Mouse (Mus musculus) cortical plate, adult 2 months (tissue): Measurements from ENCODE around the gene Abcc1. TPM values are rescaled to one million over a fixed set of nuclear protein-coding genes. Genes with fewer than 3 reads are reported as not detected.

ENCODE experiments used
- H3K27ac ChIP-seq: fragments of 200-500 bp; 2 replicates; pipeline ENCODE4 v1.5.1; 2012; ENCODE audit warnings: low read length, control low read depth, inconsistent platforms; ENCODE audit not compliant: insufficient read depth
- H3K4me1 ChIP-seq: fragments of 200-500 bp; 2 replicates; pipeline ENCODE4 v1.6.1; 2011; ENCODE audit warnings: low read length; ENCODE audit not compliant: control insufficient read depth, insufficient read depth
- H3K4me3 ChIP-seq: fragments of 200-500 bp; 2 replicates; pipeline ENCODE4 v1.5.1; 2011; ENCODE audit warnings: mild to moderate bottlenecking, low read length, control low read depth; ENCODE audit not compliant: insufficient read depth
- CTCF ChIP-seq: fragments of 200-500 bp; IDR thresholded peaks from 2 replicates; pipeline ENCODE4 v1.5.1; 2011; ENCODE audit warnings: mild to moderate bottlenecking, control low read depth, low read length; ENCODE audit not compliant: insufficient read depth; ENCODE audit errors: extremely low read depth
- POLR2A ChIP-seq: fragments of 200-500 bp; IDR thresholded peaks from 2 replicates; pipeline ENCODE4 v1.6.1; 2011; ENCODE audit warnings: mild to moderate bottlenecking, low read length, control low read depth; ENCODE audit not compliant: insufficient read depth; ENCODE audit errors: extremely low read depth
- polyA plus RNA-seq: library from polyadenylated mRNA; depleted of rRNA; stranded (reverse); fragments of >200 nt; gene quantifications from 2 replicates; pipeline ENCODE4 v1.2.3, GENCODE M21; 2012

Abcc1 gene
- polyA plus RNA-seq, 1 experiment: 13.1 TPM

DNA sequence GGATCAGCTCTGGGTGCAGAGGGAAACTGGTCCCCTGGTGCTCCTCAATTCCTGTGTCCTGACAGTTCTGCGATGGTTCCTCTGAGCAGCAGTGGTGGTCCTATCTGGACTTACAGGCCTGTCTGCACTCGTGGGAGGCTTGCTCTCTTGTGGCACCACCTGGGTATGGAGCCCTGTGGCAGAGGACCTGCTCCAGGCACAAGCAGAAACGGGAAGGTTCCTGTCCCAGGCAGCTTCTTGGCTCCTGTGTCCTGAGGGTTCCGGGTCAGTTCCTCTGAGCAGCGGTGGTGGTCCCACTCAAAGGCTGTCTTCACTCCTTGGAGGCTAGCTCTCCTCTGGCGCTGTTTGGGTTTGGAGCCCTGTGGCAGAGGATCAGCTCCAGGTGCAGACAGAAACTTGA lies 68.0 kb downstream of the Abcc1 start:
- Histone ChIP-seq H3K4me1 (no peaks in the 10 kb centered on the region), H3K4me3 (no peak overlapping the region), H3K27ac (no peak overlapping the region)
- TF ChIP-seq CTCF: no peak
- TF ChIP-seq POLR2A: no peak

DNA sequence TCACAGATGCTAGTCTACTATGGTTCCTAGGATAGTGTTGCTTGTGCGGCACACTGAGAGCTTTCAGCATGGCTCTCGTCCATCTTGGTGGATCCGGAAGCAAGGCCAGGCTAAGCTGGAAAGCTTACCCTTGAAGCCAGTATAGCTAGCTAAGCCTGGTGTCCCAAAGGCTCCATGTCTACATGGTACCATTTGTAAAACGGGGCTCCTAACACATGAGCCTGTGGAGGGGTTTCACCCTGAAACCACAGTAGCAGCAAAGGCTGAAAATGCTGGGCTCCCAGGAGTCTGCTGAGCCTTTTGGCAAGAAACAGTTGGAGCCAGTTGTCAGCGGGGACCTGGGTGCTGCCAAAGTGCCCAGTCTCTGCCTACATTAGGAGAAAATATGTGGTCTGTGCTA lies 71.6 kb downstream of the Abcc1 start:
- TF ChIP-seq CTCF: no peak
- no peak for TF ChIP-seq POLR2A
- Histone ChIP-seq H3K27ac (no peak overlapping the region), H3K4me1 (no peaks in the 10 kb centered on the region), H3K4me3 (no peak overlapping the region)

DNA sequence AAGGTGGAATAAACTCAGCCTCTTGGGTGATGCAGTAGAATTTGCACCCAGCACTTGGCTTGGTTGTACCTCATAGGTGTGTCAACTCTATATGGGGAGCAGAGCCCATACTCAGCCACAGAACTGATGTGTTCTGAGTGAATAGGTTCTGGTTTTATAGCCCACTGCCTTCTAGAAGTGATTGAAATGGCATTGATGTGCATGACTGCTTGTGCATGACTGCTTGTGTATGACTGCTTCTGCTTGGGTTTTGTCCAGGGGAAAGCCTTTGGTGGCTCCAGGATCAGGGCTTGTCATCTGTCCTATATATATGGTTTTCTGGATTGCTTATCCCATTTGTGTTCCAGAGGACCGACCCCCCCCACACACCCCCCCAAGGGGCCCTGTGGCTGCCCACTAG lies 74.2 kb downstream of the Abcc1 start:
- no peak for TF ChIP-seq POLR2A
- no peak for TF ChIP-seq CTCF
- no peak overlapping the region for H3K4me3 ChIP-seq
- H3K4me1 ChIP-seq: no peaks in the 10 kb centered on the region

DNA sequence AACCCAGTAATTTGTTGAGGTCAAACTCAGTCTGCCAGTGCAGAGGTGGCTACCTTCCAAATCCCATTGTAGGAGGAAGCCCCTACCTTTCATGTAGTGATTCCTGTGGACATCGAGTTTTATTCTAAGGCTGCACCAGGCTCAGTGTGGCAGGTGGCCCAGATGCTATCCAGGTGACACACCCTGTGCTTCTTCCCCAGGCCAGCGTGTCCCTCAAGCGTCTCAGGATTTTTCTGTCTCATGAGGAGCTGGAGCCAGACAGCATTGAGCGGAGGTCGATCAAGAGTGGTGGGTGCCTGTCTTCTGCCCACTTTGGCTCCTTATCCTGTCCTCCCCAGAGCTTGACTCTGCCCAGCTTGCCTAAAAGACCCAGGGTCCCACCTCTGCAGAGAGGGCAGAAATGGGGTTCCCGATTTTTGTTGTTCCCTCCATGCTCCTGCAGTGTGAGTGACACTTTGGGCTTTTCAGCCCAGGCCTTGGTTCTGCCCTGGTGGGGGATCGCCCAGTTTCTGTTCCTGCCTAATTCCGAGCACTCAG lies 76.2 kb downstream of the Abcc1 start:
- no peak overlapping the region for H3K4me3 ChIP-seq
- no peak for TF ChIP-seq POLR2A
- TF ChIP-seq CTCF: no peak
- no peak overlapping the region for H3K27ac ChIP-seq
- H3K4me1 ChIP-seq: no peaks in the 10 kb centered on the region

More for the DNA sequence above, 74.2 kb downstream of the Abcc1 start:
- no peak overlapping the region for H3K27ac ChIP-seq

DNA sequence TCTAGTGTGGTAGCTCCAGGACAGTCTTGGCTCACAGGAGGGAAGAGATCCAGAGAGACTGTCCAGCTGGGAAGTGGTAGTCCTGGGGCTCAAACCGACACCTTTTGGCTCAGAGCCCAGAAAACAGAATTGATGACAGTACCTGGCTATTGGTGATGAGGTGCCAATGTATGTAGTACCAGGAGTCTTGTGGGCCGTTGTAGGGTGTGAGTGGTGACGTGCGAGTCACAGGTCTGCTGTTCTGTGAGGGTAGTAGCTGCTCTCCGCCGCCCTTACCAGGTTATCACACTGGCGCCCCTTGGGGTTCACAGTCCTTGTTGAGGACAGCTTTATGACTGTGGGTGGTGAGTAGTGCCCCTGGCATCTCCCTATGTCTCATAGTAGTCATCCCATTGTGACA lies 77.2 kb downstream of the Abcc1 start:
- no peak overlapping the region for H3K27ac ChIP-seq
- TF ChIP-seq CTCF (no peak), POLR2A (no peak)
- no peak overlapping the region for H3K4me3 ChIP-seq
- H3K4me1 ChIP-seq: no peaks in the 10 kb centered on the region

DNA sequence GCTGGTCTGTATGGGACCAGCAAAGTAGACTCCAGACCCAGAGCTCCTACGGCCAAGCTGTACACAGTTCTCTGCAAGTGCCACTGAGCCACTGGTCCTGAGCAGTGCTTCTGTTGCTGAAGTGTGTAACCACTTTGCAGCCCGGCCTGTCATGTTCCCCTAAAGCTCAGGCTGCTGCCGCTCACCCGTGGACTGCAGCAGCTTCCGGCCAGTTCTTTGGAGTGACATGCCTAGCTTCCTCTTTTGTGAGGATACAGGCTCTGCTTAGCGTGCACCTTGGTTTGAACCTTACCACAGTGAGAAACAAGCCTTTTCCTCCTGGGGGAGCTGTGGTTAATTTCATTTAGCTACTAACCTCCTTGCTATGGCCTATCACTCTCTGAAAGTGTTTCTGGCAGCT lies 77.7 kb downstream of the Abcc1 start:
- no peak overlapping the region for H3K4me3 ChIP-seq
- no peak overlapping the region for H3K27ac ChIP-seq
- no peak for TF ChIP-seq POLR2A
- no peak for TF ChIP-seq CTCF
- no peaks in the 10 kb centered on the region for H3K4me1 ChIP-seq

DNA sequence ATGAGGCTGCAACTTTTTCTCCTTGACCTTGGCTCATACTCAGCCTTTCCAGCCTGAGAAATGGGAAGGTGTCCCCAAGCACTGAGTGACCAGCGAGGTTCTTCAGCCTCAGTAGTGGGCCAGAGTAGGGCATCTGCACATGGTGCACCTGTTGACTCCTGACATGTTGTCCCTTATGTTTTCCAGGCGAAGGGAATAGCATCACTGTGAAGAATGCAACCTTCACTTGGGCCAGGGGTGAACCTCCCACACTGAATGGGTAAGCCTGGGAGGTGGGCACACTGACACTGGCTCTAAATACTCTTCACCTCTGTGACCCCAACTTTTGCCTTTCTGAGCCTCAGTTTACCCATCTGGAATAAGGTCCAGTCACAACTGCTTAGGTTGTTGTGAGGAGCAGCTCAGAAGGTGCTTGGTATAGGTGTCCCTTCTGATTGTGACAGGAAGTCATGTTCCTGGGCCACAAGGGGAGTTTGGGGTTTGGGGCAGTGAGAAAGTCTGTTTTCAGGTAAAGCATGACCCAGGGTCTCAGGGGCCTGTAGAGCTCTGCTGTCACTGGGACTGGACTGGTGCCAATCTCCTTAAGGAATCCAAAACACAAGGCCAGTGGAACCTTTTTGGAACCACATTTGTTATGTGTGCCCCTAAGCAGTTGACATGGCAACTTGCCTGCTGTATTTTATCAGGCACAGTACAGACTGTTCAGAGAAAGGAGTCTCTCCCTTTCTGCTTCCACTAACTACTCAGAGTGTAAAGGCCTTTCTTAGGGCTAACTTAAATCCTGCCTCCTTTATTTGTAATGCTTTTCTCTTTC lies 78.7 kb downstream of the Abcc1 start:
- H3K4me3 ChIP-seq: no peak overlapping the region
- TF ChIP-seq POLR2A (no peak), CTCF (no peak)
- H3K4me1 ChIP-seq: no peaks in the 10 kb centered on the region
- H3K27ac ChIP-seq: no peak overlapping the region

DNA sequence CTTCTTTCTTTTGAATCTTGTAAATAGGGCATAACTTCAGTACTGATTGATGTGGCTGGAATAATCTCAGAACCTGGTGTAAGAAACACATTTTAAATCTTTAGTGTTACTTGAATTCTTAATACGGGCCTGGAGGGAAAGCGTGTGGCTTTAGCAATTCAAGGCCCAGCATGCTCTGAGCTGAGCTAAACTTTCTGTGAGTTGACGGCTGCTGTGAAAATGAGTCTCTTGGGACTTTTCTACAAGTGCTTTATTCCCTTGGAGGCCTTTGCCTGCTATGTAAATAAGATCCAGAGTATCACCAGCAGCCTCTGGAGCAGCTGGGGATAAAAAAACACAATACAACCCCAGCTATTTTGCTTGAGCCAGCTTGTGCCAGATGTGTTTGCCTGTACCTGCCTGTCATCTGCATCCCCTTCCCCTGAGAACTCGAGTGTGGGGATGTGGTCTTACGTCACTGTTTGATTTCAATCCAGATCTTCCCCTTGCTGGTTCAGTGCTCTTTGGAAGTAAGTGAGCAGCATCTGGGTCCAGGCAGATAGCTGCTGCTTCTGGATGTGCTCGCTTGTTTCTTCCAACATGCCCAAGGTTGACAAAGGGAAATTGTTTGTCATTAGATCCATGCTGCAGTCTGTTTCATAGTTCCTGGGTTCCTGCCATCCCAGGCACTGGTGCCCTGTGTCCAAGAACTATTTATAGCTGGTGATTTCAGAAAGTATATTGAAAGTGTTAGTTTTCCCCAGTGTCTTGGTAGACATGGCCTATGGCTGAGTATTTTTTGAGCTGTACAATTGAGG lies 82.9 kb downstream of the Abcc1 start:
- Histone ChIP-seq H3K27ac (no peak overlapping the region), H3K4me1 (no peaks in the 10 kb centered on the region), H3K4me3 (no peak overlapping the region)
- TF ChIP-seq POLR2A: no peak
- TF ChIP-seq CTCF: no peak

DNA sequence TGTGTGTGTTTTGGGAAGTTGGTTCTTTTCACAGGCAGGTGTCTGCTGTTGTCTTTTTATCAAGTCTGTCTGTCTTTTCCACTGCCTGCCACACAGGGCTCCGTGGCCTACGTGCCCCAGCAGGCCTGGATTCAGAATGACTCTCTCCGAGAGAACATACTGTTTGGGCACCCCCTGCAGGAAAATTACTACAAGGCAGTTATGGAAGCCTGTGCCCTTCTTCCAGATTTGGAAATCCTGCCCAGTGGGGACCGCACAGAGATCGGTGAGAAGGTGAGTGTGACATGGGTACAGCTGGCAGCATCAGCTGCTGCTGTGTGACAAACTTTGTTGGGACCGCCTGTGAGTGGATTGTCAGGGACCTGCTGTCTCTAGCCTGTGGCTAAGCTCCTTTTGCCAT lies 83.8 kb downstream of the Abcc1 start:
- no peak overlapping the region for H3K4me3 ChIP-seq
- no peak overlapping the region for H3K27ac ChIP-seq
- TF ChIP-seq CTCF: no peak
- TF ChIP-seq POLR2A: no peak
- H3K4me1 ChIP-seq: peaks cover under 1% of the 10 kb centered on the region; the same call in 1 of the 2 replicates

DNA sequence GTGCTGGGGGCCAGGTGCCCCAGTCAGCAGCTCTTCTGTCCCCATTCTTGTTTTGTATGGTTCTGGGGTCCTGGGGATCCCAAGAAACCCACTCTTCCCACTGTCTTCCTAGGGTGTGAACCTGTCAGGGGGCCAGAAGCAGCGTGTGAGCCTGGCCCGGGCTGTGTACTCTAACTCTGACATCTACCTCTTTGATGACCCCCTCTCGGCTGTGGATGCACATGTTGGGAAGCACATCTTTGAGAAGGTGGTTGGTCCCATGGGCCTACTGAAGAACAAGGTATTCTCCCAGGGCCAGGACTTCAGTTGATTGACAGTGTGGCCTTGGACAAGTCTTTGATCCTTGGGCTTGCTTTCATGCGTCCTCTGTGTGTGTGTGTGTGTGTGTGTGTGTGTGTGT lies 86.0 kb downstream of the Abcc1 start:
- Histone ChIP-seq H3K4me1 (peaks cover 3% of the 10 kb centered on the region; the same call in 1 of the 2 replicates), H3K27ac (no peak overlapping the region), H3K4me3 (no peak overlapping the region)
- no peak for TF ChIP-seq POLR2A
- no peak for TF ChIP-seq CTCF
